19 mouse cellular contexts compared by ENCODE assay signal in the genomic region with DNA sequence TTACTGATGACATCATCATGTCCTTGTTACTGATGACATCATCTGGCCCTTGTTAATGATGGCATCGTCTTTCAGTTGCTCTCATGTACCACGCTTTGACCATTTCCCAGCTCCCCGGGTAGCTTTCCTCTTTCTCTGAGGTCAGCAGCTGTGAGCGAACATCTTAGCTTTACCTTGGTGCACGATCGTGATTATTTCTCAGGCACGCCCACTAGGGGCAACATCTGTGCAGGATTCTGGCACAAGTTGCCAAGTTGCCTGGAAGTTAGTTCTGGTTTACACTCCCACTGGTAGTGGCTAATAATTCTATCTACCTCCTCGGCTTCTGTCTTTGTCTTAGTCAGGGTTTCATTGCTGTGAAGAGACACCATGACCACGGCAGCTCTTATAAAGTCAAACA. TPM values are rescaled to one million over a fixed set of nuclear protein-coding genes. Genes with fewer than 3 reads are reported as not detected.
DNase-seq lines count a peak whose midpoint lies in the region; ATAC-seq and TF ChIP-seq lines count a peak whose summit lies in the region.
"Had no signal": no experiment of that assay in that cellular context is flagged by ENCODE, and none has a peak within 500 bp of the region (broad histone marks: within the 10 kb centered on the region; RNA-seq: fewer than 3 reads in every experiment).

No protein-coding gene starts in this region.

- no peak overlapping the region for H3K4me2 ChIP-seq in forebrain, postnatal 0 days (ENCODE audit: low read depth)
- no peak overlapping the region for H3K4me2 ChIP-seq in forebrain, embryonic 13.5 days
- H3K4me2 ChIP-seq in lung, postnatal 0 days (replicated peaks; ENCODE audit: low read depth, low read length): no peak overlapping the region
- H3K4me2 ChIP-seq: forebrain, embryonic 15.5 days had no signal

- no peak overlapping the region for H3K27ac ChIP-seq in forebrain, postnatal 0 days (ENCODE audit: low read depth, low read length)
- no peak overlapping the region for H3K27ac ChIP-seq in forebrain, embryonic 13.5 days
- H3K27ac ChIP-seq in lung, postnatal 0 days (ENCODE audit: low read length): no peak overlapping the region
- no peak overlapping the region for H3K27ac ChIP-seq in small intestine, adult 2 months (ENCODE audit: insufficient read depth, low read depth, low read length)
- H3K27ac ChIP-seq: forebrain, embryonic 15.5 days had no signal

- H3K9me3 ChIP-seq in forebrain, postnatal 0 days (ENCODE audit: low read length): no peaks in the 10 kb centered on the region
- H3K9me3 ChIP-seq in forebrain, embryonic 13.5 days (replicated peaks): no peaks in the 10 kb centered on the region
- no peaks in the 10 kb centered on the region for H3K9me3 ChIP-seq in lung, postnatal 0 days (ENCODE audit: low read length)
- H3K9me3 ChIP-seq: forebrain, embryonic 15.5 days; megakaryocyte, embryonic 14.5 days had no signal

- peak; percentile 23; the same call in 1 of the 2 replicates for TF ChIP-seq CTCF in forebrain, postnatal 0 days (IDR thresholded peaks at IDR 0.05; ENCODE audit: low read depth)
- TF ChIP-seq CTCF in lung, postnatal 0 days (IDR thresholded peaks at IDR 0.05): peak; percentile 36
- peak; percentile 13; the same call in 1 of the 2 replicates for TF ChIP-seq CTCF in small intestine, adult 2 months (IDR thresholded peaks at IDR 0.05; ENCODE audit: extremely low read depth, insufficient read length, insufficient replicate concordance, low read depth, low read length)

- TF ChIP-seq POLR2A in small intestine, adult 2 months (IDR thresholded peaks at IDR 0.05; ENCODE audit: low read depth, low read length): no peak

- no peak overlapping the region for H3K4me3 ChIP-seq in forebrain, postnatal 0 days (ENCODE audit: low read depth, low read length)
- no peak overlapping the region for H3K4me3 ChIP-seq in forebrain, embryonic 13.5 days
- no peak overlapping the region for H3K4me3 ChIP-seq in lung, postnatal 0 days (ENCODE audit: low read depth, low read length)
- no peak overlapping the region for H3K4me3 ChIP-seq in small intestine, adult 2 months (ENCODE audit: low read depth, low read length)
- H3K4me3 ChIP-seq: forebrain, embryonic 15.5 days; megakaryocyte, embryonic 14.5 days had no signal

- peaks cover 59% of the 10 kb centered on the region for H3K36me3 ChIP-seq in forebrain, postnatal 0 days (ENCODE audit: insufficient read depth)
- peaks cover 97% of the 10 kb centered on the region for H3K36me3 ChIP-seq in forebrain, embryonic 13.5 days (ENCODE audit: poor library complexity, severe bottlenecking)
- H3K36me3 ChIP-seq in lung, postnatal 0 days (ENCODE audit: insufficient read depth, low read length): peaks cover 36% of the 10 kb centered on the region
- peaks cover 65% of the 10 kb centered on the region for H3K36me3 ChIP-seq in small intestine, adult 2 months (ENCODE audit: control insufficient read depth, insufficient read depth, low read length)

- H3K4me1 ChIP-seq in forebrain, postnatal 0 days (ENCODE audit: insufficient read depth): no peaks in the 10 kb centered on the region
- no peaks in the 10 kb centered on the region for H3K4me1 ChIP-seq in forebrain, embryonic 13.5 days
- H3K4me1 ChIP-seq in lung, postnatal 0 days (ENCODE audit: insufficient read depth, low read depth, low read length): no peaks in the 10 kb centered on the region
- peaks cover 25% of the 10 kb centered on the region for H3K4me1 ChIP-seq in small intestine, adult 2 months (ENCODE audit: control insufficient read depth, insufficient read depth, insufficient read length, low read length)
- H3K4me1 ChIP-seq: forebrain, embryonic 15.5 days had no signal

- no peak for DNase-seq in forebrain, postnatal 0 days
- no peak for DNase-seq in lung, postnatal 0 days (ENCODE audit: low spot score)
- no peak for DNase-seq in lung, postnatal 36 days
- peak; percentile 66 for DNase-seq in liver
- DNase-seq in layer of hippocampus, adult 8-10 months (ENCODE audit: low spot score in 2 of 2): no peak
- DNase-seq: adrenal gland, adult 8-10 months; cerebellum, adult 9-10 months; gastrocnemius, postnatal 10 days; heart, postnatal 4 days; kidney, postnatal 14 days; left cerebral cortex, postnatal 4 days; lung, adult 2 months; spleen, adult 18-20 months; thymus, postnatal 36 days had no signal

- H3K27me3 ChIP-seq in forebrain, postnatal 0 days (ENCODE audit: insufficient read depth, low read length): no peaks in the 10 kb centered on the region
- no peaks in the 10 kb centered on the region for H3K27me3 ChIP-seq in forebrain, embryonic 13.5 days
- no peaks in the 10 kb centered on the region for H3K27me3 ChIP-seq in lung, postnatal 0 days (replicated peaks; ENCODE audit: insufficient read depth, low read length)
- H3K27me3 ChIP-seq in small intestine, adult 2 months (ENCODE audit: control insufficient read depth, insufficient read depth, low read length): no peaks in the 10 kb centered on the region
- H3K27me3 ChIP-seq: forebrain, embryonic 15.5 days; megakaryocyte, embryonic 14.5 days had no signal

- no peak overlapping the region for H3K9ac ChIP-seq in forebrain, postnatal 0 days
- no peak overlapping the region for H3K9ac ChIP-seq in forebrain, embryonic 13.5 days
- H3K9ac ChIP-seq in lung, postnatal 0 days (replicated peaks; ENCODE audit: low read depth): no peak overlapping the region
- H3K9ac ChIP-seq: forebrain, embryonic 15.5 days had no signal

- WGBS in forebrain, postnatal 0 days: 84% methylated on average over 9 of the region's 9 CpGs
- 87% methylated on average over 9 of the region's 9 CpGs for WGBS in forebrain, embryonic 13.5 days
- 81% methylated on average over 9 of the region's 9 CpGs for WGBS in lung, postnatal 0 days
- WGBS in small intestine, adult 2 months: 66% methylated on average over 9 of the region's 9 CpGs

- ATAC-seq in forebrain, postnatal 0 days: no peak
- ATAC-seq in forebrain, embryonic 13.5 days: no peak
- no peak for ATAC-seq in lung, postnatal 0 days
- ATAC-seq in activated CD4-positive, CD25-positive, alpha-beta regulatory T cell, adult 4 months: no peak
- ATAC-seq: forebrain, embryonic 15.5 days had no signal

- TF ChIP-seq EP300 in lung, postnatal 0 days (IDR thresholded peaks at IDR 0.05): no peak

RNA-seq across cellular contexts. Expression of a gene that starts 26.2 kb away (rescaled TPM):
- total RNA-seq in forebrain, postnatal 0 days (2014; rRNA removed): not detected in 2 replicates
- 0.04 TPM in 1 of 2 replicates, not detected in the other for polyA plus RNA-seq in forebrain, postnatal 0 days (2015; fragmentation: Nextera tagmentation; extraction: Ambion mirVana)
- polyA plus RNA-seq in forebrain, embryonic 13.5 days (2015; fragmentation: Nextera tagmentation; extraction: Ambion mirVana): not detected in 2 replicates
- polyA plus RNA-seq in lung, postnatal 0 days (2015; fragmentation: Nextera tagmentation; extraction: Ambion mirVana): 0.04 TPM in 1 of 2 replicates, not detected in the other
- polyA plus RNA-seq in small intestine, adult 2 months (2012; rRNA removed): 0.46 and 0.77 TPM in 2 replicates
- under 1 TPM; 0.43 to 0.84 (median 0.70) TPM for total RNA-seq in layer of hippocampus, adult 8-10 months (2022)
- polyA plus RNA-seq in activated CD4-positive, CD25-positive, alpha-beta regulatory T cell, adult 4 months (2017; shearing (Covaris generic)): not detected
- total RNA-seq: gastrocnemius, postnatal 10 days had no signal
- polyA plus RNA-seq: forebrain, embryonic 15.5 days had no signal

RNA-seq across cellular contexts. Expression of a gene that starts 31.1 kb away (rescaled TPM):
- total RNA-seq in forebrain, postnatal 0 days (2014; rRNA removed): 8.9 and 13.0 TPM in 2 replicates
- 2.2 and 4.1 TPM in 2 replicates for polyA plus RNA-seq in forebrain, postnatal 0 days (2015; fragmentation: Nextera tagmentation; extraction: Ambion mirVana)
- 10.2 and 11.3 TPM in 2 replicates for polyA plus RNA-seq in forebrain, embryonic 13.5 days (2015; fragmentation: Nextera tagmentation; extraction: Ambion mirVana)
- polyA plus RNA-seq in lung, postnatal 0 days (2015; fragmentation: Nextera tagmentation; extraction: Ambion mirVana): 6.0 and 6.2 TPM in 2 replicates
- 39.3 and 109 TPM in 2 replicates for polyA plus RNA-seq in small intestine, adult 2 months (2012; rRNA removed)
- 10 to 100 TPM; 39.8 to 56.2 (median 50.5) TPM for total RNA-seq in layer of hippocampus, adult 8-10 months (2022)
- polyA plus RNA-seq in activated CD4-positive, CD25-positive, alpha-beta regulatory T cell, adult 4 months (2017; shearing (Covaris generic)): 1 to 10 TPM; 2.4 to 5.5 TPM
